Mouse (Mus musculus) myocyte (in vitro differentiated cells): Measurements from ENCODE around the gene Creb3l1. TPM values are rescaled to one million over a fixed set of nuclear protein-coding genes. Genes with fewer than 3 reads are reported as not detected.
A peak's percentile ranks its signal among the peaks of the same experiment; 100 is the strongest.

ENCODE experiments used
- H3K27me3 ChIP-seq: one replicate; pipeline ENCODE4 v1.6.1; 2011; ENCODE audit not compliant: control insufficient read depth, insufficient read depth, insufficient read length
- H3K36me3 ChIP-seq: one replicate; pipeline ENCODE4 v1.6.1; 2011; ENCODE audit not compliant: control insufficient read depth, insufficient read depth
- H3K4me2 ChIP-seq: one replicate; pipeline ENCODE4 v1.6.1; 2011; ENCODE audit warnings: low read depth, control low read depth
- H3K4me3 ChIP-seq: one replicate; pipeline ENCODE4 v1.5.1; 2011; ENCODE audit warnings: mild to moderate bottlenecking, control low read depth, moderate library complexity
- H3K79me2 ChIP-seq: one replicate; pipeline ENCODE4 v1.6.1; 2011; ENCODE audit not compliant: control insufficient read depth, insufficient read depth
- H3ac ChIP-seq: one replicate; pipeline ENCODE4 v1.6.1; 2011; ENCODE audit not compliant: control insufficient read depth, insufficient read length
- CEBPB ChIP-seq: IDR thresholded peaks from 2 replicates; pipeline ENCODE4 v1.6.1; 2011; ENCODE audit warnings: mild to moderate bottlenecking, moderate library complexity; ENCODE audit not compliant: poor library complexity, insufficient read depth, severe bottlenecking
- E2F4 ChIP-seq: IDR thresholded peaks from one replicate; pipeline ENCODE4 v1.6.1; 2011; ENCODE audit warnings: mild to moderate bottlenecking, control low read depth, moderate library complexity; ENCODE audit not compliant: insufficient read depth
- MAX ChIP-seq: IDR thresholded peaks from one replicate; pipeline ENCODE4 v1.6.1; 2011; ENCODE audit warnings: low read depth, mild to moderate bottlenecking, control low read depth
- MYOD1 ChIP-seq, 3 experiments: IDR thresholded peaks; one replicate each; pipeline ENCODE4 v1.6.1; 2011; ENCODE audit warnings: control low read depth in 2 of 3, low read depth in 2 of 3, mild to moderate bottlenecking in 2 of 3, moderate library complexity in 1 of 3; ENCODE audit not compliant: insufficient read length in 2 of 3, control insufficient read depth in 1 of 3
- MYOG ChIP-seq, 3 experiments: IDR thresholded peaks; one replicate each; pipeline ENCODE4 v1.6.1; 2011; ENCODE audit warnings: control low read depth in 2 of 3, low read depth in 2 of 3, mild to moderate bottlenecking in 2 of 3; ENCODE audit not compliant: insufficient read length in 2 of 3, control insufficient read depth in 1 of 3, insufficient read depth in 1 of 3
- POLR2A ChIP-seq: IDR thresholded peaks from one replicate; pipeline ENCODE4 v1.6.1; 2011; ENCODE audit warnings: low read depth, mild to moderate bottlenecking, control low read depth, moderate library complexity; ENCODE audit not compliant: insufficient read length
- POLR2AphosphoS2 ChIP-seq: IDR thresholded peaks from one replicate; pipeline ENCODE4 v1.6.1; 2011; ENCODE audit warnings: low read depth, control low read depth; ENCODE audit not compliant: insufficient read length
- REST ChIP-seq: IDR thresholded peaks from one replicate; pipeline ENCODE4 v1.6.1; 2011; ENCODE audit warnings: mild to moderate bottlenecking, control low read depth, moderate library complexity; ENCODE audit not compliant: insufficient read depth, insufficient read length
- SRF ChIP-seq: IDR thresholded peaks from one replicate; pipeline ENCODE4 v1.6.1; 2011; ENCODE audit warnings: low read depth; ENCODE audit not compliant: control insufficient read depth, insufficient read length
- TCF12 ChIP-seq: IDR thresholded peaks from one replicate; pipeline ENCODE4 v1.6.1; 2011; ENCODE audit warnings: mild to moderate bottlenecking, control low read depth; ENCODE audit not compliant: poor library complexity, insufficient read depth, severe bottlenecking
- TCF3 ChIP-seq: IDR thresholded peaks from one replicate; pipeline ENCODE4 v1.6.1; 2011; ENCODE audit warnings: low read depth, control low read depth; ENCODE audit not compliant: insufficient read length
- USF1 ChIP-seq: IDR thresholded peaks from one replicate; pipeline ENCODE4 v1.6.1; 2011; ENCODE audit warnings: low read depth, mild to moderate bottlenecking, control low read depth, moderate library complexity
- polyA plus RNA-seq: library from polyadenylated mRNA; unstranded; fragments of >200 nt; fragmentation: generic; extraction: Trizol; gene quantifications from one replicate; pipeline ENCODE4 v1.2.1, GENCODE M21; 2012; ENCODE audit warnings: missing spikeins

Gene Creb3l1
- polyA plus RNA-seq, 1 experiment = 97.3 TPM

- no peaks in the 10 kb centered on the region for H3K27me3 ChIP-seq
- no peak overlapping the region for H3K4me2 ChIP-seq
- H3ac ChIP-seq = no peak overlapping the region
- H3K36me3 ChIP-seq = no peaks in the 10 kb centered on the region
- peaks cover 10% of the 10 kb centered on the region for H3K79me2 ChIP-seq
- TF ChIP-seq REST = no peak
- no peak for TF ChIP-seq POLR2AphosphoS2
- TF ChIP-seq SRF = no peak
- TF ChIP-seq TCF3 = no peak
- TF ChIP-seq CEBPB = no peak
- no peak for TF ChIP-seq MAX
- no peak for TF ChIP-seq MYOG (IDR thresholded peaks at IDR 0.05; ENCODE audit: control insufficient read depth in 1 of 3, insufficient read depth in 1 of 3, insufficient read length in 2 of 3, low read depth in 2 of 3)
- no peak for TF ChIP-seq E2F4
- TF ChIP-seq MYOD1 (IDR thresholded peaks at IDR 0.05; ENCODE audit: control insufficient read depth in 1 of 3, insufficient read length in 2 of 3, low read depth in 2 of 3) = no peak
- no peak for TF ChIP-seq TCF12
- H3K4me3 ChIP-seq = no peak overlapping the region
Measured at GRCm38 (mm10) chr2:92027811-92028590, 3.7 kb upstream of the Creb3l1 start.

- H3K36me3 ChIP-seq = no peaks in the 10 kb centered on the region
- no peak overlapping the region for H3ac ChIP-seq
- peaks cover 30% of the 10 kb centered on the region for H3K79me2 ChIP-seq
- no peaks in the 10 kb centered on the region for H3K27me3 ChIP-seq
- no peak overlapping the region for H3K4me3 ChIP-seq
- no peak overlapping the region for H3K4me2 ChIP-seq
- TF ChIP-seq CEBPB (no peak), REST (no peak), E2F4 (no peak), SRF (no peak), POLR2A (no peak), MYOG (IDR thresholded peaks at IDR 0.05; ENCODE audit: control insufficient read depth in 1 of 3, insufficient read depth in 1 of 3, insufficient read length in 2 of 3, low read depth in 2 of 3) (no peak), MAX (no peak), POLR2AphosphoS2 (no peak), MYOD1 (IDR thresholded peaks at IDR 0.05; ENCODE audit: control insufficient read depth in 1 of 3, insufficient read length in 2 of 3, low read depth in 2 of 3) (no peak), TCF12 (no peak), TCF3 (no peak), USF1 (no peak)
Measured at GRCm38 (mm10) chr2:92025966-92026365, 1.7 kb upstream of the Creb3l1 start.

GRCm38 (mm10) chr2:92025202-92025601 is 900 bp upstream of the Creb3l1 start:
- H3ac ChIP-seq = no peak overlapping the region
- TF ChIP-seq POLR2A (no peak), E2F4 (no peak), CEBPB (0 out of 2 replicates have a peak, but pooled peaks have one; percentile 46), SRF (no peak)
- H3K79me2 ChIP-seq = peaks cover 38% of the 10 kb centered on the region
- no peak overlapping the region for H3K4me2 ChIP-seq
- no peaks in the 10 kb centered on the region for H3K36me3 ChIP-seq
- no peaks in the 10 kb centered on the region for H3K27me3 ChIP-seq
- peak overlapping the region; percentile 84 for H3K4me3 ChIP-seq

- Histone ChIP-seq H3K27me3 (no peaks in the 10 kb centered on the region), H3ac (peak overlapping the region; percentile 69), H3K4me2 (peak overlapping the region; percentile 98), H3K4me3 (peak overlapping the region; percentile 84), H3K36me3 (no peaks in the 10 kb centered on the region), H3K79me2 (peaks cover 53% of the 10 kb centered on the region)
- no peak for TF ChIP-seq REST
- TF ChIP-seq POLR2AphosphoS2 = no peak
- TF ChIP-seq POLR2A = peak; percentile 43
- TF ChIP-seq USF1 = no peak
Measured at GRCm38 (mm10) chr2:92023362-92024273, 684 bp downstream of the Creb3l1 start.

GRCm38 (mm10) chr2:92020676-92021265 is 3.5 kb downstream of the Creb3l1 start:
- Histone ChIP-seq H3ac (no peak overlapping the region), H3K79me2 (peaks cover 74% of the 10 kb centered on the region), H3K4me2 (peak overlapping the region; percentile 98), H3K27me3 (no peaks in the 10 kb centered on the region), H3K4me3 (peak overlapping the region; percentile 84), H3K36me3 (no peaks in the 10 kb centered on the region)
- TF ChIP-seq SRF (no peak), MAX (no peak), MYOG (IDR thresholded peaks at IDR 0.05; ENCODE audit: control insufficient read depth in 1 of 3, insufficient read depth in 1 of 3, insufficient read length in 2 of 3, low read depth in 2 of 3) (no peak), POLR2AphosphoS2 (no peak), CEBPB (no peak), POLR2A (no peak), MYOD1 (IDR thresholded peaks at IDR 0.05; ENCODE audit: control insufficient read depth in 1 of 3, insufficient read length in 2 of 3, low read depth in 2 of 3) (no peak), E2F4 (no peak), REST (no peak), USF1 (no peak), TCF3 (no peak), TCF12 (no peak)
